Comparison of ENCODE assay signal across 8 mouse cellular contexts in genomic region chr1:86492095-86493070, GRCm38 (mm10). TPM values are rescaled to one million over a fixed set of nuclear protein-coding genes. Genes with fewer than 3 reads are reported as not detected.
A peak's percentile ranks its signal among the peaks of the same experiment; 100 is the strongest.
DNase-seq lines count a peak whose midpoint lies in the region; ATAC-seq and TF ChIP-seq lines count a peak whose summit lies in the region.

No protein-coding gene starts in this region.

- no peaks in the 10 kb centered on the region for H3K9me3 ChIP-seq in forebrain, embryonic 10.5 days
- no peaks in the 10 kb centered on the region for H3K9me3 ChIP-seq in forebrain, embryonic 11.5 days (ENCODE audit: control insufficient read depth, low read length)
- H3K9me3 ChIP-seq in hindbrain, embryonic 12.5 days (replicated peaks) = no peaks in the 10 kb centered on the region
- H3K9me3 ChIP-seq in liver, embryonic 12.5 days (replicated peaks) = no peaks in the 10 kb centered on the region

- no peaks in the 10 kb centered on the region for H3K27me3 ChIP-seq in forebrain, embryonic 10.5 days (ENCODE audit: poor library complexity, severe bottlenecking)
- H3K27me3 ChIP-seq in forebrain, embryonic 11.5 days (ENCODE audit: control insufficient read depth, insufficient read depth, low read length) = no peaks in the 10 kb centered on the region
- no peaks in the 10 kb centered on the region for H3K27me3 ChIP-seq in hindbrain, embryonic 12.5 days
- H3K27me3 ChIP-seq in liver, embryonic 12.5 days (replicated peaks) = no peaks in the 10 kb centered on the region

- no peak for ATAC-seq in forebrain, embryonic 11.5 days (replicated peaks; ENCODE audit: low FRiP score)
- ATAC-seq in hindbrain, embryonic 12.5 days (ENCODE audit: low FRiP score) = no peak
- no peak for ATAC-seq in liver, embryonic 12.5 days

- H3K4me2 ChIP-seq in forebrain, embryonic 11.5 days (ENCODE audit: low read depth, low read length, severe bottlenecking) = no peak overlapping the region
- no peak overlapping the region for H3K4me2 ChIP-seq in hindbrain, embryonic 12.5 days (replicated peaks)
- peak overlapping the region; percentile 22 for H3K4me2 ChIP-seq in liver, embryonic 12.5 days

- peak overlapping the region; percentile 65 for H3K27ac ChIP-seq in forebrain, embryonic 10.5 days
- H3K27ac ChIP-seq in forebrain, embryonic 11.5 days (ENCODE audit: low read depth, low read length) = no peak overlapping the region
- H3K27ac ChIP-seq in bone marrow macrophage, adult 2 months (ENCODE audit: insufficient read depth, low read depth, low read length) = peak overlapping the region; percentile 65
- H3K27ac ChIP-seq in hindbrain, embryonic 12.5 days = peak overlapping the region; percentile 45; the same call in 1 of the 2 replicates
- H3K27ac ChIP-seq in liver, embryonic 12.5 days = peak overlapping the region; percentile 76

- H3K9ac ChIP-seq in forebrain, embryonic 11.5 days (ENCODE audit: low read length) = no peak overlapping the region; the same call in 1 of the 2 replicates
- H3K9ac ChIP-seq in hindbrain, embryonic 12.5 days = no peak overlapping the region
- peak overlapping the region; percentile 60 for H3K9ac ChIP-seq in liver, embryonic 12.5 days

- DNase-seq in forebrain, embryonic 10.5 days (ENCODE audit: extremely low spot score, low spot score) = no peak
- DNase-seq in forebrain, embryonic 11.5 days (ENCODE audit: low spot score) = no peak
- peak; percentile 26 for DNase-seq in naive thymus-derived CD4-positive, alpha-beta T cell, adult 2 months (ENCODE audit: low read depth)
- no peak for DNase-seq in gastrocnemius, postnatal 36 days
- DNase-seq in right cerebral cortex, postnatal 36 days (ENCODE audit: low spot score in 2 of 2) = no peak

- H3K4me1 ChIP-seq in forebrain, embryonic 10.5 days = peaks cover 31% of the 10 kb centered on the region
- H3K4me1 ChIP-seq in forebrain, embryonic 11.5 days (replicated peaks; ENCODE audit: control insufficient read depth, insufficient read depth, low read length) = 0 out of 2 replicates have a peak, but pooled peaks cover 2% of the 10 kb centered on the region
- peaks cover 32% of the 10 kb centered on the region for H3K4me1 ChIP-seq in bone marrow macrophage, adult 2 months (ENCODE audit: control insufficient read depth, insufficient read depth, low read length)
- H3K4me1 ChIP-seq in hindbrain, embryonic 12.5 days = peaks cover 21% of the 10 kb centered on the region
- peaks cover 48% of the 10 kb centered on the region for H3K4me1 ChIP-seq in liver, embryonic 12.5 days

- WGBS in forebrain, embryonic 10.5 days = 75% methylated on average over 9 of the region's 9 CpGs
- WGBS in forebrain, embryonic 11.5 days = 76% methylated on average over 9 of the region's 9 CpGs
- WGBS in hindbrain, embryonic 12.5 days = 73% methylated on average over 9 of the region's 9 CpGs
- 50% methylated on average over 9 of the region's 9 CpGs for WGBS in liver, embryonic 12.5 days (ENCODE audit: insufficient replicate concordance)

- no peak overlapping the region for H3K4me3 ChIP-seq in forebrain, embryonic 10.5 days
- no peak overlapping the region for H3K4me3 ChIP-seq in forebrain, embryonic 11.5 days (ENCODE audit: low read depth, low read length)
- no peak overlapping the region for H3K4me3 ChIP-seq in bone marrow macrophage, adult 2 months (ENCODE audit: insufficient read depth, low read length)
- no peak overlapping the region for H3K4me3 ChIP-seq in hindbrain, embryonic 12.5 days
- no peak overlapping the region for H3K4me3 ChIP-seq in liver, embryonic 12.5 days

- no peaks in the 10 kb centered on the region for H3K36me3 ChIP-seq in forebrain, embryonic 10.5 days (replicated peaks)
- H3K36me3 ChIP-seq in forebrain, embryonic 11.5 days (ENCODE audit: control insufficient read depth, insufficient read depth, low read length) = no peaks in the 10 kb centered on the region
- H3K36me3 ChIP-seq in hindbrain, embryonic 12.5 days = no peaks in the 10 kb centered on the region
- H3K36me3 ChIP-seq in liver, embryonic 12.5 days = no peaks in the 10 kb centered on the region

- no peak for TF ChIP-seq POLR2A in bone marrow macrophage, adult 2 months (IDR thresholded peaks at IDR 0.05; ENCODE audit: borderline replicate concordance, low read depth, low read length)

- intact Hi-C loops in gastrocnemius, postnatal 36 days (cut with DNase I) = no loop called here

- TF ChIP-seq CTCF in bone marrow macrophage, adult 2 months (IDR thresholded peaks at IDR 0.05; ENCODE audit: low read depth, low read length) = no peak

RNA-seq across cellular contexts. Expression of gene Ptma, which starts 34.1 kb away (rescaled TPM):
- polyA plus RNA-seq in forebrain, embryonic 10.5 days (2016; fragmentation: Nextera tagmentation; extraction: Ambion mirVana) = 2,941 and 3,273 TPM in 2 replicates
- 3,230 and 3,412 TPM in 2 replicates for polyA plus RNA-seq in forebrain, embryonic 11.5 days (2014; fragmentation: Nextera tagmentation; extraction: Ambion mirVana)
- polyA plus RNA-seq in bone marrow macrophage, adult 2 months (2012; ENCODE audit: insufficient read depth, insufficient read length, missing spikeins) = 1,364 and 1,417 TPM in 2 replicates
- 2,735 and 2,863 TPM in 2 replicates for polyA plus RNA-seq in hindbrain, embryonic 12.5 days (2016; fragmentation: Nextera tagmentation; extraction: Ambion mirVana)
- polyA plus RNA-seq in liver, embryonic 12.5 days (2016; fragmentation: Nextera tagmentation; extraction: Ambion mirVana) = 1,639 and 1,657 TPM in 2 replicates
- 10 to 100 TPM; 74.6 to 88.0 TPM for total RNA-seq in gastrocnemius, postnatal 36 days (2021)
